Mouse (Mus musculus) CH12.LX (cell line): ENCODE measurements around the gene Trmt61a.
"Not testable (repeated sequence)": the region's sequence is repeated elsewhere in the genome, so short reads cannot be mapped to it uniquely, and the experiment has no call there.

ENCODE experiments used
- CTCF ChIP-seq, 2 experiments: IDR thresholded peaks in 1 of 2; conservative IDR thresholded peaks in 1 of 2; 2 replicates each; pipeline ENCODE4 v1.5.1; 2011 to 2012; ENCODE audit warnings: low read depth in 2 of 2, low read length in 2 of 2, improper control_type of control experiment in 1 of 2, inconsistent platforms in 1 of 2, mild to moderate bottlenecking in 1 of 2, moderate library complexity in 1 of 2
- POLR2AphosphoS2 ChIP-seq: IDR thresholded peaks from 2 replicates; pipeline ENCODE4 v1.6.1; 2011; ENCODE audit warnings: low read depth, low read length, improper control_type of control experiment

GRCm38 (mm10) chr12:111713880-111714279, 36.0 kb downstream of the Trmt61a start:
- not testable (repeated sequence) for TF ChIP-seq CTCF (conservative IDR thresholded peaks at IDR 0.05 in 1 of 2, IDR thresholded peaks at IDR 0.05 in 1 of 2; ENCODE audit: low read depth in 2 of 2, low read length in 2 of 2); POLR2AphosphoS2
